Mouse (Mus musculus) olfactory bulb, adult 2 months (tissue): ENCODE measurements around the gene Hmces.

ENCODE experiments used
- CTCF ChIP-seq: fragments of 200-500 bp; IDR thresholded peaks from 2 replicates; pipeline ENCODE4 v1.5.1; 2012; ENCODE audit warnings: low read depth, mild to moderate bottlenecking, low read length, moderate library complexity; ENCODE audit not compliant: insufficient read depth
- POLR2A ChIP-seq: fragments of 200-500 bp; IDR thresholded peaks from 2 replicates; pipeline ENCODE4 v1.6.1; 2012; ENCODE audit warnings: mild to moderate bottlenecking, low read depth, low read length, moderate library complexity; ENCODE audit not compliant: insufficient read depth

DNA sequence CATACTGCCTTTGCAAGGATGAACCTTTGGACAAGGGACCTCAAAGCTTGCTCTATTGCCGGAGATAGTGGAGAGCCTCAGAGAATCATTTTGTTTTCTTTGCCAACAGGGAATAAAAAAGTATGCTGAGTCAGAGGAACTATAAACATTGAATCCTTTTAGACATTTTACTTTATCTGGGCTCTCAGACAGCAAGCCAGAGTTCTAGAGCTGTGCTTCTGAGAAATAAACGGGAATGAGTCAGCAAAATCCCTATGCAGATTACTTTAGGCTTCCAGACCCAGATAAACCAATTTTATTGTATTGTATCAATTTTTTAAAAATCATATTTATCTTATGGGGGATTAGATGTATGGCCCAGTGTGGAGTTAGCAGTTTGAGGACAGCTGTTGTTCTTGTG, 46.5 kb upstream of the Hmces start:
- no peak for TF ChIP-seq POLR2A
- no peak for TF ChIP-seq CTCF
